Mouse (Mus musculus) forebrain, embryonic 14.5 days (tissue): ENCODE measurements around the gene Garnl3. TPM values are rescaled to one million over a fixed set of nuclear protein-coding genes. Genes with fewer than 3 reads are reported as not detected.
A peak's percentile ranks its signal among the peaks of the same experiment; 100 is the strongest.

Experiments used
- ATAC-seq: fragments of 200-750 bp; cut with Nextera tagmentation; 2 replicates; pipeline ENCODE4 v1.8.0; 2017; ENCODE audit warnings: mild to moderate bottlenecking, moderate library complexity
- DNase-seq: peaks from one replicate; pipeline ENCODE4 v3.0.0-alpha.2; 2015; ENCODE audit warnings: low spot score
- H3K27ac ChIP-seq: fragments of 300-500 bp; sonication (generic); 2 replicates; pipeline ENCODE4 v1.5.1; 2014; ENCODE audit warnings: low read depth, mild to moderate bottlenecking, control low read depth, low read length, moderate library complexity
- H3K27me3 ChIP-seq: fragments of 300-500 bp; sonication (generic); replicated peaks from 2 replicates; pipeline ENCODE4 v1.6.1; 2014; ENCODE audit warnings: low read length, control low read depth, mixed read lengths; ENCODE audit not compliant: control insufficient read depth, insufficient read depth
- H3K36me3 ChIP-seq: fragments of 300-500 bp; sonication (generic); 2 replicates; pipeline ENCODE4 v1.6.1; 2014; ENCODE audit warnings: low read length, control low read depth; ENCODE audit not compliant: control insufficient read depth, insufficient read depth
- H3K4me1 ChIP-seq: fragments of 300-500 bp; sonication (generic); 2 replicates; pipeline ENCODE4 v1.6.1; 2014; ENCODE audit warnings: antibody characterized with exemption, low read length, control low read depth; ENCODE audit not compliant: control insufficient read depth, insufficient read depth
- H3K4me2 ChIP-seq: fragments of 300-500 bp; sonication (generic); 2 replicates; pipeline ENCODE4 v1.6.1; 2014; ENCODE audit warnings: mild to moderate bottlenecking, control low read depth, low read length
- H3K4me3 ChIP-seq: fragments of 300-500 bp; sonication (generic); 2 replicates; pipeline ENCODE4 v1.5.1; 2014; ENCODE audit warnings: low read depth, low read length, control low read depth
- H3K9ac ChIP-seq: fragments of 300-500 bp; sonication (generic); 2 replicates; pipeline ENCODE4 v1.6.1; 2014; ENCODE audit warnings: mild to moderate bottlenecking, low read length, control low read depth, moderate library complexity
- H3K9me3 ChIP-seq: fragments of 300-500 bp; sonication (generic); replicated peaks from 2 replicates; pipeline ENCODE4 v1.6.1; 2016; ENCODE audit warnings: low read length, control low read depth, mixed read lengths; ENCODE audit not compliant: control insufficient read depth
- WGBS: fragments of 180-500 bp; shearing (Covaris S2); extraction: QIAGEN DNeasy Blood & Tissue Kit; methylation state at CpG from one replicate; pipeline ENCODE4 v1.1.7; 2014; 5-methylcytosine and 5-hydroxymethylcytosine counted together
- polyA plus RNA-seq: library from polyadenylated mRNA; unstranded; fragments of >200 nt; fragmentation: Nextera tagmentation; extraction: Ambion mirVana; gene quantifications from 2 replicates; pipeline ENCODE4 v1.2.1, GENCODE M21; 2014

Gene Garnl3
- polyA plus RNA-seq, 1 experiment from 2014 or later, result 21.3 TPM

- Histone ChIP-seq H3K9ac (no peak overlapping the region), H3K9me3 (no peaks in the 10 kb centered on the region), H3K27me3 (no peaks in the 10 kb centered on the region), H3K4me2 (no peak overlapping the region), H3K27ac (no peak overlapping the region), H3K36me3 (peaks cover 27% of the 10 kb centered on the region), H3K4me3 (no peak overlapping the region), H3K4me1 (no peaks in the 10 kb centered on the region)
- DNase-seq (no peak), ATAC-seq (no peak)
- WGBS, result 81% methylated on average over 12 of the region's 12 CpGs
Measured at GRCm38 (mm10) chr2:33160326-33160973, 29.0 kb upstream of the Garnl3 start.

GRCm38 (mm10) chr2:33159593-33159992 lies 28.1 kb upstream of the Garnl3 start:
- H3K9me3 ChIP-seq, result no peaks in the 10 kb centered on the region
- WGBS, result 88% methylated on average over 7 of the region's 7 CpGs
- H3K4me1 ChIP-seq, result no peaks in the 10 kb centered on the region
- H3K27ac ChIP-seq, result no peak overlapping the region
- ATAC-seq (no peak), DNase-seq (no peak)
- H3K4me2 ChIP-seq, result no peak overlapping the region
- peaks cover 28% of the 10 kb centered on the region for H3K36me3 ChIP-seq
- no peak overlapping the region for H3K4me3 ChIP-seq
- no peaks in the 10 kb centered on the region for H3K27me3 ChIP-seq
- no peak overlapping the region for H3K9ac ChIP-seq

GRCm38 (mm10) chr2:33158895-33159294 lies 27.4 kb upstream of the Garnl3 start:
- 94% methylated on average over 6 of the region's 6 CpGs for WGBS
- H3K36me3 ChIP-seq, result peaks cover 35% of the 10 kb centered on the region

GRCm38 (mm10) chr2:33156283-33156781 lies 24.9 kb upstream of the Garnl3 start:
- DNase-seq (no peak), ATAC-seq (no peak)
- H3K36me3 ChIP-seq, result peaks cover 41% of the 10 kb centered on the region
- no peak overlapping the region for H3K9ac ChIP-seq
- H3K4me1 ChIP-seq, result no peaks in the 10 kb centered on the region
- H3K4me3 ChIP-seq, result no peak overlapping the region
- no peak overlapping the region for H3K27ac ChIP-seq
- no peaks in the 10 kb centered on the region for H3K27me3 ChIP-seq
- H3K4me2 ChIP-seq, result no peak overlapping the region
- 76% methylated on average over 5 of the region's 5 CpGs for WGBS
- H3K9me3 ChIP-seq, result no peaks in the 10 kb centered on the region

More at GRCm38 (mm10) chr2:33158895-33159294, 27.4 kb upstream of the Garnl3 start:
- H3K27ac ChIP-seq, result no peak overlapping the region
- ATAC-seq, result no peak
- H3K9ac ChIP-seq, result no peak overlapping the region
- no peaks in the 10 kb centered on the region for H3K4me1 ChIP-seq
- no peaks in the 10 kb centered on the region for H3K9me3 ChIP-seq
- no peak for DNase-seq
- no peak overlapping the region for H3K4me2 ChIP-seq
- H3K27me3 ChIP-seq, result no peaks in the 10 kb centered on the region
- no peak overlapping the region for H3K4me3 ChIP-seq

GRCm38 (mm10) chr2:33154751-33155372 lies 23.4 kb upstream of the Garnl3 start:
- H3K27me3 ChIP-seq, result no peaks in the 10 kb centered on the region
- no peak overlapping the region for H3K27ac ChIP-seq
- no peaks in the 10 kb centered on the region for H3K4me1 ChIP-seq
- no peaks in the 10 kb centered on the region for H3K9me3 ChIP-seq
- ATAC-seq, result peak; percentile 74
- H3K36me3 ChIP-seq, result peaks cover 41% of the 10 kb centered on the region
- H3K9ac ChIP-seq, result no peak overlapping the region
- peak; percentile 84 for DNase-seq
- 29% methylated on average over 5 of the region's 5 CpGs for WGBS
- H3K4me2 ChIP-seq, result no peak overlapping the region
- no peak overlapping the region for H3K4me3 ChIP-seq

- Histone ChIP-seq H3K4me1 (no peaks in the 10 kb centered on the region), H3K4me3 (no peak overlapping the region), H3K9me3 (no peaks in the 10 kb centered on the region), H3K27me3 (no peaks in the 10 kb centered on the region), H3K4me2 (no peak overlapping the region), H3K9ac (no peak overlapping the region), H3K27ac (no peak overlapping the region), H3K36me3 (peaks cover 23% of the 10 kb centered on the region)
- DNase-seq (no peak), ATAC-seq (no peak)
- WGBS, result 92% methylated on average over 4 of the region's 4 CpGs
Measured at GRCm38 (mm10) chr2:33146994-33147393, 15.5 kb upstream of the Garnl3 start.

- Histone ChIP-seq H3K36me3 (peaks cover 27% of the 10 kb centered on the region), H3K9me3 (no peaks in the 10 kb centered on the region), H3K4me3 (no peak overlapping the region), H3K27ac (no peak overlapping the region), H3K27me3 (no peaks in the 10 kb centered on the region), H3K4me2 (no peak overlapping the region), H3K9ac (no peak overlapping the region), H3K4me1 (no peaks in the 10 kb centered on the region)
- DNase-seq (no peak), ATAC-seq (no peak)
- 90% methylated on average over 2 of the region's 2 CpGs for WGBS
Measured at GRCm38 (mm10) chr2:33143292-33143691, 11.8 kb upstream of the Garnl3 start.

- 84% methylated on average over 2 of the region's 2 CpGs for WGBS
- no peak for DNase-seq
Measured at GRCm38 (mm10) chr2:33138491-33138890, 7.0 kb upstream of the Garnl3 start.

GRCm38 (mm10) chr2:33137731-33138130 lies 6.3 kb upstream of the Garnl3 start:
- Histone ChIP-seq H3K4me1 (no peaks in the 10 kb centered on the region), H3K9me3 (no peaks in the 10 kb centered on the region)
- 94% methylated on average over 4 of the region's 4 CpGs for WGBS

More at GRCm38 (mm10) chr2:33138491-33138890, 7.0 kb upstream of the Garnl3 start:
- no peak overlapping the region for H3K9ac ChIP-seq
- ATAC-seq, result no peak
- H3K9me3 ChIP-seq, result no peaks in the 10 kb centered on the region
- 0 out of 2 replicates have a peak, but pooled peaks cover 3% of the 10 kb centered on the region for H3K27me3 ChIP-seq
- peaks cover 20% of the 10 kb centered on the region for H3K36me3 ChIP-seq
- H3K27ac ChIP-seq, result no peak overlapping the region
- no peaks in the 10 kb centered on the region for H3K4me1 ChIP-seq
- H3K4me3 ChIP-seq, result no peak overlapping the region
- H3K4me2 ChIP-seq, result no peak overlapping the region

More at GRCm38 (mm10) chr2:33137731-33138130, 6.3 kb upstream of the Garnl3 start:
- H3K36me3 ChIP-seq, result peaks cover 20% of the 10 kb centered on the region
- H3K4me3 ChIP-seq, result no peak overlapping the region
- H3K9ac ChIP-seq, result no peak overlapping the region
- H3K27ac ChIP-seq, result no peak overlapping the region
- DNase-seq (no peak), ATAC-seq (no peak)
- H3K27me3 ChIP-seq, result 0 out of 2 replicates have a peak, but pooled peaks cover 3% of the 10 kb centered on the region
- H3K4me2 ChIP-seq, result no peak overlapping the region
